Mouse (Mus musculus) small intestine, adult 2 months (tissue): ENCODE measurements at regions not wholly inside any gene's neighbourhood (a gene's known extent, or its start where the extent isn't known, plus 50 kb on each side); places are given as distances from the start of the nearest gene placed in this dataset.

Experiments
- H3K27ac ChIP-seq: fragments of 200-500 bp; 2 replicates; pipeline ENCODE4 v1.5.1; 2012; ENCODE audit warnings: low read depth, low read length, control low read depth, inconsistent platforms; ENCODE audit not compliant: insufficient read depth
- H3K27me3 ChIP-seq: fragments of 200-500 bp; 2 replicates; pipeline ENCODE4 v1.6.1; 2012; ENCODE audit warnings: mild to moderate bottlenecking, moderate library complexity, low read length, inconsistent platforms; ENCODE audit not compliant: control insufficient read depth, insufficient read depth
- H3K36me3 ChIP-seq: fragments of 200-500 bp; 2 replicates; pipeline ENCODE4 v1.6.1; 2012; ENCODE audit warnings: mild to moderate bottlenecking, low read length, control low read depth, inconsistent platforms; ENCODE audit not compliant: control insufficient read depth, insufficient read depth
- H3K4me1 ChIP-seq: fragments of 200-500 bp; 2 replicates; pipeline ENCODE4 v1.6.1; 2012; ENCODE audit warnings: low read length, inconsistent platforms, mixed read lengths; ENCODE audit not compliant: control insufficient read depth, insufficient read depth, insufficient read length
- H3K4me3 ChIP-seq: fragments of 200-500 bp; 2 replicates; pipeline ENCODE4 v1.5.1; 2012; ENCODE audit warnings: low read depth, mild to moderate bottlenecking, control low read depth, inconsistent platforms, low read length, moderate library complexity
- CTCF ChIP-seq: fragments of 200-500 bp; IDR thresholded peaks from 2 replicates; pipeline ENCODE4 v1.5.1; 2012; ENCODE audit warnings: low read depth, mild to moderate bottlenecking, control low read depth, inconsistent platforms, low read length, moderate library complexity, mixed read lengths; ENCODE audit not compliant: insufficient replicate concordance, insufficient read length; ENCODE audit errors: extremely low read depth
- POLR2A ChIP-seq: fragments of 200-500 bp; IDR thresholded peaks from 2 replicates; pipeline ENCODE4 v1.6.1; 2012; ENCODE audit warnings: low read depth, mild to moderate bottlenecking, control low read depth, inconsistent platforms, low read length, moderate library complexity
- WGBS: fragments of 180-500 bp; shearing (Covaris S2); methylation state at CpG from one replicate; pipeline ENCODE4 v1.1.7; 2018; 5-methylcytosine and 5-hydroxymethylcytosine counted together

DNA sequence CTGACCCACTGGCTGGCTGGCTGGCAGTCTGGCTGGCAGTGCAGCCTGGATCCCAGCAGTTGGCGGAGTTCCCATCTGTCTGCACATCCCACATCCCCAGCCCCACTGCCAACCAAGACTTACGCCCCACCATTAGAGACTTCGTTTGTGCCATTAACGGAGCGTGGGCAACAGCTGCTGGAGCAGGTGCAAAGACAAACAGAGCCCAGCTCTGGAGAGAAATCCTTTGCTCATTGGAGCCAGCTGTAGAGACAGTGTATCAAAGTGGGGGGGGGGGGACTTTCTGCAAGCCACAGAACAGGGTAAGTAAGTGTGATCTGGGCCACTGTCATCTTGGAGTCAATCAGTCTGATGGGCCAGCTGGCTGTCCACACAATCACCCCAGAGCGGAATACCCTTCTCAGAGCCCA lies 52.3 kb downstream of the Rplp1 start:
- Histone ChIP-seq H3K4me3 (no peak overlapping the region), H3K27ac (no peak overlapping the region), H3K36me3 (no peaks in the 10 kb centered on the region), H3K4me1 (no peaks in the 10 kb centered on the region; the same call in 1 of the 2 replicates), H3K27me3 (no peaks in the 10 kb centered on the region)
- TF ChIP-seq CTCF (no peak), POLR2A (no peak)
- WGBS: 78% methylated on average over 6 of the region's 6 CpGs

DNA sequence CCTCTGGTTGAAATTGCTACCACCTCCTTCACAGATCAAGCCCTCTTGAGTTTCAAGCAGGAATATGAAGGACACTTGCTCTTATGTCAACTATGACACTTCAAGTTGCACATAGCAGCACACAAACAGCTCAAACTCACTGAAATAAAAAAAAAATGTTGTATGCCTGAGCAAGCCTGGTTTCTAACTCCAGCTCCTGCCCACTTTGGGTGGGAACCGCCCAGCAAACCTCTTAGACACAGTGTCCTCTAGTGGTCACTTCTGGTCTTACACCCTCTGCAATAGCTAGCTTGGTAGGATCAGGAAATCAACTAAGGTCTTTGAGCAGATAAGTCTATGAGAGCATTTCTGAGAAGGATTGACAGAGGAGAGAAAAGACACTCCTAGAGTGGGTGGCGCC lies 54.2 kb downstream of the Rplp1 start:
- 21% methylated on average over 2 of the region's 2 CpGs for WGBS
- Histone ChIP-seq H3K27ac (no peak overlapping the region), H3K4me3 (no peak overlapping the region), H3K36me3 (no peaks in the 10 kb centered on the region), H3K4me1 (no peaks in the 10 kb centered on the region; the same call in 1 of the 2 replicates), H3K27me3 (no peaks in the 10 kb centered on the region)
- TF ChIP-seq CTCF (peak; percentile 82; the same call in 1 of the 2 replicates), POLR2A (no peak)

DNA sequence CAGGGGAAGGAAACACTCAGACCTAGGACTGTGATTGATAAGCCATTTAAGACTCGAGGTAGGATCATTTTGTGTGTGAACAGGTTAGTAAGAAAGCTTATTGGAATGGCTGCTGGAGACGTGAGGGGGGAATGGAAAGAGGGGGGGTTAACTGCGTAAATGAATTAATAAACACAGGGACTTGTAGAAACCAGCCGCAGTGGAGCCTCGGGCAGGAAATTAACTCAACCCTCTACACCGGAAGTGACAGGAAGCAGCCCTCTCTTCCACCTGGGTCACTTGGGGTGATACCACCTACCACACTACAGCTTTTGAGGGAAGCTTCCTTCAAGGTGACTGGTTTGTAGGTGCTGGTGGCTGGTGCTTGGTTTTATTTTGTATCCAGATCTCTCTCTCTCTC lies 54.9 kb downstream of the Rplp1 start:
- Histone ChIP-seq H3K4me1 (no peaks in the 10 kb centered on the region; the same call in 1 of the 2 replicates), H3K4me3 (no peak overlapping the region), H3K27me3 (no peaks in the 10 kb centered on the region), H3K36me3 (no peaks in the 10 kb centered on the region), H3K27ac (no peak overlapping the region)
- no peak for TF ChIP-seq POLR2A
- no peak for TF ChIP-seq CTCF
- WGBS: 37% methylated on average over 6 of the region's 6 CpGs

DNA sequence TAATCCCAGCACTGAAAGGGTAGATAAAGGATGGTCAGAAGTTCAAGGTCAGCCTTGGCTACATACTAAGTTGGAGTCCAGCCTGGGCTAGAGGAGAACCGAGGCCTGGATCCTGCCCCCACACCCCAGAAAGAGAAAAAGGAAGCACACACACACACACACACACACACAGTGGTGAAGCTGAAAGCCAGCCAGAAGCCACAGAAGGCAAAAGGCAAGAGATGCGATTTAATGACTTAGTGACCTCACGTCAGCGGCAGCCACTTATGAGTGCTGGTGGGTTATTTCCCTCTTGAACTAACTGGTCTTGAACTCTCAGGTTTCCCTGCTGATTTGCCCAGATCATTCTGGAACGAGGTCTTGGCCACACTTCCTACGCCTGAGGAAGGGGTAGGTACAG lies 56.5 kb downstream of the Rplp1 start:
- Histone ChIP-seq H3K36me3 (no peaks in the 10 kb centered on the region), H3K4me1 (no peaks in the 10 kb centered on the region; the same call in 1 of the 2 replicates), H3K27ac (no peak overlapping the region), H3K4me3 (no peak overlapping the region), H3K27me3 (no peaks in the 10 kb centered on the region)
- no peak for TF ChIP-seq POLR2A
- TF ChIP-seq CTCF: no peak
- 66% methylated on average over 6 of the region's 6 CpGs for WGBS

DNA sequence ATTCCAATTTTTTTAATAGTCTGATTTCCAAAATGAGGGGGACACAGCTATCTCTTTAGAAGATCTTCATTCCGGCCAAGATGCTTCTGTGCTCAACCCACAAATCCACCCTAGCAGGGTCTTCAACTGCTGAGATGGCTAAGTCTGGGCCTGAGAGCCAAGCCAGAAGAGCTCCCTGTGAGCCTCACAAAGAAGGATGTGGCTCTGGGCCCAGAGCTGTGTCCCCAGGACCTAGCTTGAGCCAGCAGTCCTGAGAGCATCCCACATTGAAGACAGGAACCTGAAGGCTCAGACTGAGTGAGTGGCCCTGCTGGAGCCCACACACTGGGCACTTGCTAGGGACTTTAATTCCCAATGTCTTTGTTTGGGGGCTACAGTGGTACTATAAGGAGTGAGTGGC lies 57.7 kb downstream of the Rplp1 start:
- WGBS: 73% methylated on average over 1 of the region's 1 CpGs
- no peak for TF ChIP-seq POLR2A
- TF ChIP-seq CTCF: no peak
- Histone ChIP-seq H3K27ac (no peak overlapping the region), H3K36me3 (no peaks in the 10 kb centered on the region), H3K27me3 (no peaks in the 10 kb centered on the region), H3K4me1 (no peaks in the 10 kb centered on the region; the same call in 1 of the 2 replicates), H3K4me3 (no peak overlapping the region)

DNA sequence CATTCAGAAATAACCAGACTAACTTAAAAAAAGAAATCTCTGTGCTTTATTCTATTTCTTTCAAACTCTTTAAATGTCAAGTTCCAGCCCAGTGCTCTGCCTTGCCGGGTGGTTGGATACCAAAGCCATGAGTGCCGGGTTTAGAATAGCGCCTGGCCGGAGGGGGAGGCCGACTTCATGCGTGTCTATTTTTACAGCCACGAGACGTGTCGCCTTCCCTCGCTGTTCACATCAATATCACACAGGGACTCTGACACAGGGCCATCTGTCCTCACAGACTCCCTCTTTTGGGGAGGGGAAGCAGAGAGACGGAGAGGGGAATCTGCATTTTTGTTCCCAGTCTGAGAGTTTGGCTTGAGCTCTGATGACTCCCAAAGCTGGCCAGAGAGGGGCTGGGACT lies 58.7 kb downstream of the Rplp1 start:
- TF ChIP-seq CTCF: no peak
- Histone ChIP-seq H3K4me3 (no peak overlapping the region), H3K27me3 (no peaks in the 10 kb centered on the region), H3K27ac (no peak overlapping the region), H3K4me1 (no peaks in the 10 kb centered on the region; the same call in 1 of the 2 replicates), H3K36me3 (no peaks in the 10 kb centered on the region)
- WGBS: 86% methylated on average over 11 of the region's 11 CpGs

DNA sequence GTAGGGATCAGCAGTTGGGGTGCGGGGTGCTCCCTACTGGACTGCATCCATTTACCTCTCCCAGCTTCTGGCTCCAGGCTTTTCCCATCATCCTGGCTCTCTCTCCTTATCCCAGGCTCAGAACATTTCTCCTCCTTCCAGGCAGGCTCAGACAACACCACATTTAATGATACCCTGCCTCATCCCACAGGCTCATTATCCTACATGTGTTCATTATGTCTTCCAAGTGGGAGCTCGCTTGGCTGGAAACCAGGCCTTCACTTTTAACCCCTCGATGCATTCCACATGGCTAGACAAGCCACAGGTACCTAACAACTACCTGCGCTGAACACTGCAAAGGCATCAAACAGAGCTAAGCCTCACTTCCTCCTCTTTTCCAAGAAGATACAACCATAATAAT lies 60.5 kb downstream of the Rplp1 start:
- Histone ChIP-seq H3K27ac (no peak overlapping the region), H3K27me3 (no peaks in the 10 kb centered on the region), H3K4me3 (no peak overlapping the region), H3K4me1 (no peaks in the 10 kb centered on the region; the same call in 1 of the 2 replicates), H3K36me3 (no peaks in the 10 kb centered on the region)
- 85% methylated on average over 4 of the region's 4 CpGs for WGBS
- TF ChIP-seq POLR2A (no peak), CTCF (no peak)

DNA sequence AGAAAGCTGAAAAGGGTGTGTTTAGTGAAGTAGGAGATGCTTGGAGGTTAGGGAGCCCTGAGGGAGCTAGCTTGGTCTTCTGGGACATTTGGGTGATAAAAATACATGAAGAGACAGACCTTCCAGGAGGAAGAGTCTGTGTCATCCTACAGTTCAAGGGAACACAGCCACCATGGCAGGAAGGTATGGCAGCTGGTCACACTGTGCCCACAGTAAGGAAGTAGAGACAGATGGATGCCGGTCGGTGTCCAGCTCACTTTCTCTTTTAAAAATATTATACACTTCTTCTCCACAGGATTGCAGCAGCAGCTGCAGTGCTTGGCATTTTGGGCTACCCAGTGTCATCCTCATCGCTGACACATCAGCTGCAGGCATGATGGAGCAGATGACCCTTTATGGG lies 63.0 kb downstream of the Rplp1 start:
- Histone ChIP-seq H3K36me3 (no peaks in the 10 kb centered on the region), H3K27me3 (no peaks in the 10 kb centered on the region), H3K4me1 (no peaks in the 10 kb centered on the region), H3K4me3 (no peak overlapping the region), H3K27ac (no peak overlapping the region)
- WGBS: 87% methylated on average over 3 of the region's 3 CpGs
- no peak for TF ChIP-seq CTCF
